Mouse (Mus musculus): Measurements from ENCODE around the gene 1700001J03Rik.

DNA sequence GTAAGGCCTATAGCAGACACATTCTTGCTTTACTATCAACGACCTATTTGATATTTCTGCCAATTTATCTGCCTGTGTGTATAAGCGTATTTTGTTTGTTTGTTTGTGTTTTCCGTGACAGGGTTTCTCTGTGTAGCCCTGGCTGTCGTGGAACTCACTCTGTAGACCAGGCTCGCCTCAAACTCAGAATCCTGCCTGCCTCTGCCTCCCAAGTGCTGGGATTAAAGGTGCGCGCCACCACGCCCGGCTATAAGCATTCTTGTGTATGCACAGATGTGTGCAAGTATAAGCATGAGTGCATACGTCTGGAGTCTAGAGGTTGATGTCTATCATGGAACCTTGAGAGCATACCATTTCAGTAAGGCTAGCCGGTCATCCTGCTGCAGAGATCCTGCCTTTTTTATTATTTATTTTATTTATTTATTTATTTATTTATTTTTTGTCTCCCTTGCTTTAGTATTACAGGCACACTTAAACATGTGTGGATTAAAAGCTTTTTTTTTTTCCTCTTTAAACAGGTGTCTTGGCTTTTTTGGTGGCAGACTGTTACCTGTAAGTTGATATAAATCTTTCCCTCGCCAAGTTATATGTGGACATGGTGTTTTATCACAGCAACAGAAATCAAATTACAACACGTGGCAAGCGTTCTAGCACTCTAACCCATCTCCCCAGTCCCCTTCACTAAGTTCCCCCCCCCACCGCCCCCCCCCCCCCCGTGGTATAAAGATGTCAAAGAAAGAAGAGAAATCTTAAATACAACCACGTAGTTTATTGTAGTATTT, 45.0 kb upstream of the 1700001J03Rik start:
- TF ChIP-seq POLR2A (IDR thresholded peaks at IDR 0.05; ENCODE audit: control insufficient read depth in 1 of 2, insufficient read depth in 1 of 2, low read depth in 1 of 2, low read length in 2 of 2, poor library complexity in 1 of 2) = no peak; a peak in 1 of 4 replicates
- no peak for TF ChIP-seq CTCF (IDR thresholded peaks at IDR 0.05 in 2 of 3, conservative IDR thresholded peaks at IDR 0.05 in 1 of 3; ENCODE audit: control insufficient read depth in 1 of 3, insufficient read depth in 1 of 3, low read depth in 2 of 3, low read length in 3 of 3, poor library complexity in 1 of 3, severe bottlenecking in 1 of 3)
- no peak for TF ChIP-seq GATA1 (IDR thresholded peaks at IDR 0.05; ENCODE audit: low read depth, low read length)
- no peak for TF ChIP-seq JUND (IDR thresholded peaks at IDR 0.05; ENCODE audit: low read depth, low read length)
- TF ChIP-seq TCF12 (IDR thresholded peaks at IDR 0.05; ENCODE audit: low read depth, low read length) = no peak
- no peak for TF ChIP-seq USF2 (IDR thresholded peaks at IDR 0.05; ENCODE audit: borderline replicate concordance in 1 of 2, insufficient read depth in 1 of 2, low read depth in 1 of 2, low read length in 2 of 2)
- no peak for TF ChIP-seq ZKSCAN1 (IDR thresholded peaks at IDR 0.05; ENCODE audit: low read depth, low read length)
